Mouse (Mus musculus) thymus, postnatal 14 days (tissue): Measurements from ENCODE around the gene Akr1c19.
A peak's percentile ranks its signal among the peaks of the same experiment; 100 is the strongest.
"Not testable (repeated sequence)": the region's sequence is repeated elsewhere in the genome, so short reads cannot be mapped to it uniquely, and the experiment has no call there.

Experiments used
- DNase-seq: peaks from one replicate; pipeline ENCODE4 v3.0.0; 2021

Gene Akr1c19

DNA sequence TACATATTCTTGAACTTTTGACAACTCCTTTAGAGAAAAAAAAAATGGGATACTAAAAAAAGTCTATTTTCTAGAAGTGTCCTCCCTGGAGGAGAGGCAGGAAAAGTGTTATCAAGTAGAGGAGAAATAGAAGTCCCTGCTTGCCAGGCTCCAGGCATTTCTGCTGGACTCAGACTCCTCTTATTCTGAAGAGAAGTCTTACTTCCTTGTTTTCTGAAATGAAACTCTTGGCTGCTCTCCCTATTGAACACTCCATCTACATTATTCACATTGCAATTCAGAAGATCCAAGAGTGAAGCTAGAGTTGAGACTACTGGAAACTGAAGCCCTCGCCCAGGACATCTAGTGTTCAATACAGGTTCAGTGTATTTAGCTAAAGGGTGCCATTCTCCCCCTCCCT, at the start of gene Akr1c19:
Gene Akr1c19 (plus strand): TSS at position 260 of the 400 bp plus-strand sequence.
- DNase-seq: no peak

DNA sequence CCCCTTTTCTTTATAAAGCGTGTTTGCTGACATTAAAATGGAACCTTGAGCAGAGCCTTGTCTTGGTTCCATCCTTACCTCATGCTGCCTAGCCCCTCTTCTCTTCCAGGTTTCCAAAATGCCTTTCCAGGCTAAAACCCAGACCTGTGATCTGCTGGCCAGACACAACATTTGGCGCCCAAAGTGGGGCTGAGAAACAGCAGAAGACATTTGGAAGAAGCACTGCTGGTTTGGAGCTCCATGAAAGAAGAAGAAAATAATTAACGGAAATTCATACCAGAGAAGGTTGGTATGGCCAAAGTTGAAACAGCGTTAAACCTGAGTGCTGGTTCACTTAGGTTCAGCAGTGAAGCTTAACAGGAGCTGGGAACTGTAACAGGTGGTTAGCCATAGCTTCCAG, 47.2 kb upstream of the Akr1c19 start:
- DNase-seq: not testable (repeated sequence)

DNA sequence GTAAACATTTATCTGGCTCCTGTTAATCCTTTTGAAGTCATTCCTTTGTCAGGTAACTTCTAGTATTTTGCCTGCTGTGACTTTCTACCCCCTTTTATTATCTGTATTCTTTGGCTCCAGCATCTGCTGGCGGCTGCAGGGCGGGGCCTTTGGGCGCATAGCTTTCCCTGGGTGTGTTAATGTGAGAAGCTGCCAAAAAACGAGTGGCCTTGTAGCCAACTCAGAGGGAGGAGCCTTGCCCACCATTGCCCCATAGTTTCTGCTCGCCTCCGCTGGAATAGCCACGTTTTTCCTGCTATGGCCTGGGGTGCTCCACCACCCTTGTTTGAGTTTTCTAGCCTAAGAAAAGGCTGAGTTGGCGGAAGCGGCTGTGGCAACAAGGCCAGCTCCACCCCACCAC, 45.4 kb upstream of the Akr1c19 start:
- no peak for DNase-seq

GRCm38 (mm10) chr13:4186641-4187411, 41.7 kb upstream of the Akr1c19 start:
- DNase-seq: peak; percentile 6

GRCm38 (mm10) chr13:4188174-4188573, 40.3 kb upstream of the Akr1c19 start:
- DNase-seq: no peak

DNA sequence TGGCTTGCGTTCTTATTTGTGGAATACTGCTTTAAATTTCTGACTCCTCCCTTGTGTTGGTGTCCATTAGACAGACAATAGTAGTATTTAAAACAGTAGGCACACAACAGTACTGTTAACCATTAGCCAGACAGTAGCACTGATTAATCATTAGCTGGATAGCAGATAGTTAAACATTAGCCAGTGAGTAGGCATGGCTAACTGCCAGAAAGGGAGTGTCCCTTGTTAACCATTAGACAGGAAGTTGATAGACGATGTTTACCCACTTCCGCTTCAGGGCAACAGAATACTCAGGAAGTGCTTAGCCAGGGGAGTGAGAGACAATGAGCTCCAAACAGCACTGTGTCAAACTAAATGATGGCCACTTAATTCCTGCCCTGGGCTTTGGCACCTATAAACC, 37.6 kb upstream of the Akr1c19 start, which contains the start of gene Akr1c13:
Gene Akr1c13 (plus strand): TSS at position 247 of the 400 bp plus-strand sequence.
- peak; percentile 25 for DNase-seq

DNA sequence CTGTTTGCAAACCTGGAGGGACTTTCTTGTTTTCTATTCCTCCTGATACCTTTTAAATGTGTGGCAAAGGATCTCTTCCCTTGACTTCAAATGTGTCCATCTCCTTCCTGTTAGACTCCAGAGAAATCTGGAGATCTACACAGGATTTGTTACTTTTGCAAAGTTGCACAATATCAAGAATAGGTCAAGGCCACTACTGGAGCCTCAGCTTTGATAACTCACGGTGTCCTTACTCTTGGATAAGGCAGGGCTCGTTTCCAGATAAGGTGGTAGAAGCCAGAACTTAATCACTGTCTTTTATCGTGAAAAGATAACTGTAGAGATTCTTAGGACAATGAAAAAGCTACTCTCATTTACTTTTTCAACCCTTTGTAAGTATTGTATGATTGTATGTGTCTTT, 36.0 kb upstream of the Akr1c19 start:
- DNase-seq: no peak

GRCm38 (mm10) chr13:4206147-4206903, 22.2 kb upstream of the Akr1c19 start:
- DNase-seq: no peak

DNA sequence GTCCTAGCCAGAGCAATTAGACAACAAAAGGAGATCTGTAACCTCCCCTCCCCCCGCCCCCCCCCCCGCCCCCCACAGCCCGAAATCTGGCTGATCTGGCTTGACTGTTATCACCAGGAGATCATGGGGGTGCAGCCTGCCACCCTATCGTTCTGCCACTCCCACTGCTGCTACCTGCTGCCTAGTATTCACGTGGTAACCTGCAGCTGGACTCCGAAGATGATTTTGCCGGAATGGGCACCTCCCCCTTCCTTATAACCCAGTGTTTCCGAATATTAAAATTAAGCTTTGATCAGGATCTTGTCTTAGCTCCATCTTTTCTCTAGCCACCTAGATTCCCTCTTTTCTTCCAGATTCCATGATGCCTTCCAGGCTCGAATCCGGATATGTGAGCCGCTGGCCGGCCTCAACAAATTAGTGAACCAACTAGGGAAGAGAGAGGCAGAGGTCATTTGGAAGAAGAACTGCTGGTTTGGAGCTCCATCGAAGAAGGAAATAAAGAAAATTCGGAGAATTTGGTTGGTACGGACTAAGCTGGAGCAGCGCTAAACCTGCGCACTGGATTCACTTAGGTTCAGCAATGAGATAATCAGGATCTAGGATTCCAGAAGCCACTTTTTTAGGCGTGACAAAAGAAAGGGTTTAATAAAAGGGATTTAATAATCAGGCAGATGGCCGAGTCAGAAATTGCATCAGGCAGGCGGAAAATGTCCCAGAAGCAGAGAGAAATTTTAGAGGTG, 16.8 kb upstream of the Akr1c19 start:
- no peak for DNase-seq

DNA sequence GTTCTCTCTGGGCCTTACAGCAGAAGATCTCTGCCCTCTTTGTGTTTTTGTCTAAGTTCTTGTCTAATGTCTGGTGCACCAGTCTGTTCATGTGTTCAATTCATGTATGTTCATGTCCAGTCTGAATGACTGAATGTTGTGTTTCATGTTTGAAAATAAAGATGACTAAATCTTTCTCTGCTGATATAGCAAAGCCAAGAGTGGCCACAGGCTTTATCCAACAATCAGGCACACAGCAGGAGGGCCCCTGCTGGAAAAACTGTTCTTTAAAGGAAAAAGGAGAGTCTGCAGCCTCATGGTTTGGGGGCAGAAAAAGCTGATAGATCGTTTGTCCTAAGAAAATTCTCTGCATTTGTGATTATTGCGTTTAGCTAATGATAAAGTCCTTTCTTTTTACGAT, 16.2 kb upstream of the Akr1c19 start:
- DNase-seq: no peak

DNA sequence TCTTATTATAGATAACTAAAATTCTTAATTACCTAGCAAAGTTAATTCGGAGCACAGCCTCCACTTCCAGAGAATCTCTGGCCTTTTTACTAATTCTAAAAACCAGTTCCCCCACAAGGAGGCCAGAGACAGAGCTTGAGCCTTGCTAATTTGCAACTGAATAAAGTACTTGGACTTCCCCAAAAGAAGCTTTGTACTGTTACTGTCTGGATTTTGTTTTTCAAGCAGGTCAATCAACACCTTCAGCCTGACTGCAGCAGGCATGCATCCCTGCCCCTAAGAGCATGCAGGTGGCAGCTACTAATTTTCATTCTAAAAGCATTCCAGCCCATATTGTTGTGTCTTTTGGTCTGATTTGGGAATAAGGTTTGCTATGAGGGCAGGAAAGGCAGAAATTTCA, 13.0 kb upstream of the Akr1c19 start:
- not testable (repeated sequence) for DNase-seq

DNA sequence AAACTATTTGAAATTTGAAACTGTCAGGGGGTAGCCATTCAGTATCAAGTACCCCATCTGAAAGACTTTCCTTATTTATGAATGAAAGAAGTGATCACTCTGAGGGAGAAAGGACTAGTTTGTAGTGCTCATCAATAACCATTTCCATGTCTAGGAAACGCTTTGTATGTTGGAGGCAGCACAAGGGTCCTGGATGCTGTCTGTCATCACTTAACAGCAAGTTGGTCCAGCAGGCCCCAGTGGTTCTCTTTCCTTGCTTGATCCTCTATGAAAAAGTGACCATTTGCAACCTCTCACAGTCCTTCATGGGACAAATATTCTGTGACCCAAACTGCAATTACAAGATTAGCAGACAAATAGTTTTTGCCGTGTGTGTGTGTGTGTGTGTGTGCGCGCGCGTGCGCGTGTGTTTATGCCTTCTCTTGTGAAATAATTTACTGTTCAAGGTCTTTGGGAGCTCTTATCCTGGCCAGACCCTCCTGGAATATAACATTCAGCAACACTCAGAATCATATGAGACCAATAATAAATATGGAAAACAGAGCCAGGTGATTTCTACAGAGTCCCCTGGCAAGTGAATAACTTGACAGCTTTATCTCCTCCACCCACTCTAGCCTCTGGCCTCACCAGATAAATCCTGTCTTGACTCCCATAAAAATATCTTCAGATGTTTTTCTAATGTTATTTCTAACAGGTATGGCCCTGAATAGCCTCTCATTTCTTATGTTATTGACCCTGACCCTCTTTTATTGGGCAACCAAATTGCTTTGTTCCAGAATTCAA, 2.5 kb downstream of the Akr1c19 start:
- DNase-seq: no peak

- no peak for DNase-seq
These were observed 4.6 kb downstream of the Akr1c19 start for GRCm38 (mm10) chr13:4233135-4233534.

DNA sequence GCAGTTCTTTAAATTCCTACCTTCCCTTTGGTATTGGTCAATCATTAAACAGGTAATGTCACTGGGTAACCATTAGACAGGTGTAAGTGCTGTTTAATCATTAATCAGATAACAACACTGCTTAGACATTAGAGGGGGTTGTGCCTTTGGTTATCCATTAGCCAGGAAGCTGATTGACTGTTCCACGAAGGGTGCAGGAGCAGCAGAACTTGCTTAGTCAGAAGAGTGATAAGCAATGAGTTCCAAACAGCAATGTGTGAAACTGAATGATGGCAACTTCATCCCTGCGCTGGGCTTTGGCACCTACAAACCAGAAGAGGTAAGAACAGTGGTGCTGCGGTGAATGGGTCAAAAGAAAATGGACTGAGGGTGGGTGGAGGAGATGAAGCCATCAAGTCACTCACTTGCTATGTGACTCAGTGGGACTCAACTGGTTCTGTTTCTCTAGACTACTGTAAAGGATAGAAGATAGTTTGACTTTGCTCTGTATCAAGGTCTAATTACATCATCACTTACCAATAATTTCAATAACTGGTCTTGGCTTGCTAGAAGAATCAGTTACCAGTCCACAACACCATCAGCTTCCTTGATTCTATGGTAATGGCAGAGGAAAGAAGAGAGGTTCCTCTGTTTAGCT, 5.2 kb downstream of the Akr1c19 start:
- no peak for DNase-seq

- DNase-seq: no peak
These were observed 16.5 kb downstream of the Akr1c19 start for GRCm38 (mm10) chr13:4244861-4245559.

GRCm38 (mm10) chr13:4249347-4249746, 20.8 kb downstream of the Akr1c19 start:
- DNase-seq: no peak

- DNase-seq: not testable (repeated sequence)
These were observed 28.4 kb downstream of the Akr1c19 start for GRCm38 (mm10) chr13:4256894-4257293.

GRCm38 (mm10) chr13:4257349-4257748, 28.8 kb downstream of the Akr1c19 start:
- no peak for DNase-seq

- DNase-seq: no peak
These were observed 36.1 kb downstream of the Akr1c19 start for GRCm38 (mm10) chr13:4264612-4265011.

DNA sequence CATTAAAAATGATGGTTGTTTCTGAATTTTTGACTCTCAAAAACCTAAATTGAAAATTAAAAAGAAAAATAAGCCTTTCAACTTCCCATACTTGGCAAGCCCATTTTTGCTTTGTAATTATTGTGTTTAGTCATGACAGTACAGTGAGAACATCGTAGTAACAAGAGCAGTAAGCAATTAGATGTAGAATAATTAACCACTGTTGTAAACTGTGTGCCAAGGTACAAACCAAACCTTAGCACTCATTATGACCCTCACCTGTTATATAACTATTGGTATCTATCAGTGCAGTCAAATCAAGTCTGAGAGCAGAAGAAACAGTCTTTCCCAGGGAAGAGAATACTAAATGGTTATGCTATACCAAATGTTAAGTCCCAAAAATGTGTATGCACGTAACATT, 36.5 kb downstream of the Akr1c19 start:
- no peak for DNase-seq

- DNase-seq: not testable (repeated sequence)
These were observed 37.0 kb downstream of the Akr1c19 start for GRCm38 (mm10) chr13:4265455-4265854.
